Comparison of ENCODE assay signal across 18 mouse cellular contexts in the genomic region with DNA sequence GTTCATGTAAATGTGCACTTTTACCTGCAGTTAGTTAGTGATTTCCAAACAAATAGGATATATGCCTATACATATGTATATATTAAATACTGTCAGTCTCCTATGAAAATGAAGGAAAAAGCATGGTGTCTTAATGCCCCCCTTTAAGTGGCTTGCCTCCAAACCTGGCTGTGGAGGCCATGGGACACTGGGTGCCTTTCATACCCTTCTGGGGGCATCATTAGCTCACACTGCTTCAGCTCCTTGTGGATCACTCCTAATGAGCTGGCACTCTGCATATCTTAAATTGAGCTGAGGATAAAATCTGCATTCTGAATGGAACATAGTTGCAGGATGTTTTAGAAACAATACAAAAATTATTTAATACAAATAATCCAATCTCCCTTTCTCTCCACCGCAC.
"Had no signal": no experiment of that assay in that cellular context is flagged by ENCODE, and none has a peak within 500 bp of the region (broad histone marks: within the 10 kb centered on the region; RNA-seq: fewer than 3 reads in every experiment).

No protein-coding gene starts in this region.

- H3K4me1 ChIP-seq: lung, embryonic 15.5 days; megakaryocyte, embryonic 14.5 days; neural tube, embryonic 12.5 days; stomach, embryonic 15.5 days had no signal

- DNase-seq: liver, postnatal 0 days; lung, adult 2 months; lung, postnatal 14 days; lung, postnatal 36 days; right cerebral cortex, postnatal 14 days; thymus, adult 2 months; thymus, postnatal 25 days; thymus, postnatal 4 days had no signal

- H3K4me2 ChIP-seq: lung, embryonic 15.5 days; midbrain, embryonic 11.5 days; midbrain, embryonic 13.5 days; midbrain, embryonic 15.5 days; neural tube, embryonic 12.5 days; stomach, embryonic 15.5 days had no signal

- H3K9ac ChIP-seq: liver, postnatal 0 days; lung, embryonic 15.5 days; midbrain, embryonic 13.5 days; midbrain, embryonic 15.5 days; neural tube, embryonic 12.5 days; stomach, embryonic 15.5 days had no signal

- H3K9me3 ChIP-seq: lung, embryonic 15.5 days; megakaryocyte, embryonic 14.5 days; midbrain, embryonic 13.5 days; midbrain, embryonic 15.5 days; neural tube, embryonic 12.5 days; stomach, embryonic 15.5 days had no signal

- ATAC-seq: liver, postnatal 0 days; lung, postnatal 0 days; midbrain, embryonic 13.5 days; midbrain, embryonic 15.5 days had no signal

- H3K27me3 ChIP-seq: lung, embryonic 15.5 days; megakaryocyte, embryonic 14.5 days; midbrain, embryonic 13.5 days; midbrain, embryonic 15.5 days; neural tube, embryonic 12.5 days; stomach, embryonic 15.5 days had no signal

- H3K27ac ChIP-seq: lung, embryonic 15.5 days; macrophage; midbrain, embryonic 13.5 days; midbrain, embryonic 15.5 days; neural tube, embryonic 12.5 days; stomach, embryonic 15.5 days; stomach, postnatal 0 days had no signal

- H3K4me3 ChIP-seq: lung, embryonic 15.5 days; megakaryocyte, embryonic 14.5 days; midbrain, embryonic 13.5 days; midbrain, embryonic 15.5 days; neural tube, embryonic 12.5 days; stomach, embryonic 15.5 days had no signal

- H3K36me3 ChIP-seq: lung, embryonic 15.5 days; midbrain, embryonic 13.5 days; midbrain, embryonic 15.5 days; neural tube, embryonic 12.5 days; stomach, embryonic 15.5 days had no signal
